Mouse (Mus musculus): ENCODE measurements around the gene Ric1.

- TF ChIP-seq MEF2A (IDR thresholded peaks at IDR 0.05; ENCODE audit: extremely low read depth, insufficient replicate concordance, low read depth, low read length, poor library complexity, severe bottlenecking) (no peak), CTCF (IDR thresholded peaks at IDR 0.05 in 2 of 3, conservative IDR thresholded peaks at IDR 0.05 in 1 of 3; ENCODE audit: control insufficient read depth in 1 of 3, insufficient read depth in 1 of 3, low read depth in 2 of 3, low read length in 3 of 3, poor library complexity in 1 of 3, severe bottlenecking in 1 of 3) (no peak), TBP (IDR thresholded peaks at IDR 0.05; ENCODE audit: low read depth, low read length) (no peak), POLR2A (IDR thresholded peaks at IDR 0.05; ENCODE audit: control insufficient read depth in 1 of 2, insufficient read depth in 1 of 2, low read depth in 1 of 2, low read length in 2 of 2, poor library complexity in 1 of 2) (no peak), GATA1 (IDR thresholded peaks at IDR 0.05; ENCODE audit: low read depth, low read length) (peak; percentile 88), NRF1 (IDR thresholded peaks at IDR 0.05; ENCODE audit: insufficient read depth, low read depth, low read length, poor library complexity, severe bottlenecking) (no peak), KAT2A (conservative IDR thresholded peaks at IDR 0.05; ENCODE audit: low read depth, low read length) (no peak), CHD1 (IDR thresholded peaks at IDR 0.05; ENCODE audit: low read depth, low read length) (no peak), USF1 (IDR thresholded peaks at IDR 0.05; ENCODE audit: low read depth, low read length) (no peak), E2F4 (IDR thresholded peaks at IDR 0.05; ENCODE audit: borderline replicate concordance, low read depth, low read length) (no peak)
Measured at GRCm38 (mm10) chr19:29566512-29566911, 44.4 kb downstream of the Ric1 start.

All from MEL (cell line).